Mouse (Mus musculus) small intestine, adult 2 months (tissue): ENCODE data around the gene Cib1. TPM values are rescaled to one million over a fixed set of nuclear protein-coding genes. Genes with fewer than 3 reads are reported as not detected.

Experiments
- H3K27ac ChIP-seq: fragments of 200-500 bp; 2 replicates; pipeline ENCODE4 v1.5.1; 2012; ENCODE audit warnings: low read depth, low read length, control low read depth, inconsistent platforms; ENCODE audit not compliant: insufficient read depth
- H3K27me3 ChIP-seq: fragments of 200-500 bp; 2 replicates; pipeline ENCODE4 v1.6.1; 2012; ENCODE audit warnings: mild to moderate bottlenecking, moderate library complexity, low read length, inconsistent platforms; ENCODE audit not compliant: control insufficient read depth, insufficient read depth
- H3K36me3 ChIP-seq: fragments of 200-500 bp; 2 replicates; pipeline ENCODE4 v1.6.1; 2012; ENCODE audit warnings: mild to moderate bottlenecking, low read length, control low read depth, inconsistent platforms; ENCODE audit not compliant: control insufficient read depth, insufficient read depth
- H3K4me1 ChIP-seq: fragments of 200-500 bp; 2 replicates; pipeline ENCODE4 v1.6.1; 2012; ENCODE audit warnings: low read length, inconsistent platforms, mixed read lengths; ENCODE audit not compliant: control insufficient read depth, insufficient read depth, insufficient read length
- H3K4me3 ChIP-seq: fragments of 200-500 bp; 2 replicates; pipeline ENCODE4 v1.5.1; 2012; ENCODE audit warnings: low read depth, mild to moderate bottlenecking, control low read depth, inconsistent platforms, low read length, moderate library complexity
- CTCF ChIP-seq: fragments of 200-500 bp; IDR thresholded peaks from 2 replicates; pipeline ENCODE4 v1.5.1; 2012; ENCODE audit warnings: low read depth, mild to moderate bottlenecking, control low read depth, inconsistent platforms, low read length, moderate library complexity, mixed read lengths; ENCODE audit not compliant: insufficient replicate concordance, insufficient read length; ENCODE audit errors: extremely low read depth
- POLR2A ChIP-seq: fragments of 200-500 bp; IDR thresholded peaks from 2 replicates; pipeline ENCODE4 v1.6.1; 2012; ENCODE audit warnings: low read depth, mild to moderate bottlenecking, control low read depth, inconsistent platforms, low read length, moderate library complexity
- WGBS: fragments of 180-500 bp; shearing (Covaris S2); methylation state at CpG from one replicate; pipeline ENCODE4 v1.1.7; 2018; 5-methylcytosine and 5-hydroxymethylcytosine counted together
- polyA plus RNA-seq: library from polyadenylated mRNA; depleted of rRNA; stranded (reverse); fragments of >200 nt; gene quantifications from 2 replicates; pipeline ENCODE4 v1.2.3, GENCODE M21; 2012

Gene Cib1
- polyA plus RNA-seq, 1 experiment, result 530 TPM

- no peak overlapping the region for H3K4me3 ChIP-seq
- peaks cover 59% of the 10 kb centered on the region for H3K4me1 ChIP-seq
- no peaks in the 10 kb centered on the region for H3K27me3 ChIP-seq
- 80% methylated on average over 5 of the region's 5 CpGs for WGBS
- peak overlapping the region; percentile 5; the same call in 1 of the 2 replicates for H3K27ac ChIP-seq
- no peak for TF ChIP-seq POLR2A
- no peak for TF ChIP-seq CTCF
- H3K36me3 ChIP-seq, result peaks cover 33% of the 10 kb centered on the region
Measured at GRCm38 (mm10) chr7:80202961-80203360, 29.7 kb downstream of the Cib1 start.

- WGBS, result 83% methylated on average over 15 of the region's 15 CpGs
Measured at GRCm38 (mm10) chr7:80201888-80202540, 30.6 kb downstream of the Cib1 start.

GRCm38 (mm10) chr7:80200963-80201539, 31.6 kb downstream of the Cib1 start:
- TF ChIP-seq CTCF (no peak), POLR2A (no peak)
- Histone ChIP-seq H3K27me3 (no peaks in the 10 kb centered on the region), H3K4me3 (peak overlapping the region; percentile 2; the same call in 1 of the 2 replicates), H3K4me1 (peaks cover 48% of the 10 kb centered on the region), H3K27ac (no peak overlapping the region), H3K36me3 (peaks cover 33% of the 10 kb centered on the region)
- 82% methylated on average over 5 of the region's 5 CpGs for WGBS

More at GRCm38 (mm10) chr7:80201888-80202540, 30.6 kb downstream of the Cib1 start:
- Histone ChIP-seq H3K27ac (no peak overlapping the region), H3K4me3 (no peak overlapping the region), H3K27me3 (no peaks in the 10 kb centered on the region), H3K4me1 (peaks cover 57% of the 10 kb centered on the region), H3K36me3 (peaks cover 33% of the 10 kb centered on the region)
- TF ChIP-seq CTCF, result no peak
- no peak for TF ChIP-seq POLR2A

- Histone ChIP-seq H3K27ac (no peak overlapping the region), H3K27me3 (no peaks in the 10 kb centered on the region), H3K4me1 (peaks cover 43% of the 10 kb centered on the region), H3K4me3 (peak overlapping the region; percentile 7; the same call in 1 of the 2 replicates), H3K36me3 (peaks cover 33% of the 10 kb centered on the region)
- TF ChIP-seq POLR2A, result no peak
- TF ChIP-seq CTCF, result no peak
- 84% methylated on average over 6 of the region's 6 CpGs for WGBS
Measured at GRCm38 (mm10) chr7:80200588-80200945, 32.0 kb downstream of the Cib1 start.

- TF ChIP-seq CTCF, result no peak
- TF ChIP-seq POLR2A, result no peak
- Histone ChIP-seq H3K4me1 (peaks cover 42% of the 10 kb centered on the region), H3K4me3 (peak overlapping the region; percentile 7), H3K27ac (no peak overlapping the region), H3K27me3 (no peaks in the 10 kb centered on the region), H3K36me3 (peaks cover 33% of the 10 kb centered on the region)
- WGBS, result 69% methylated on average over 11 of the region's 11 CpGs
Measured at GRCm38 (mm10) chr7:80199851-80200587, 32.6 kb downstream of the Cib1 start.

- 22% methylated on average over 6 of the region's 6 CpGs for WGBS
- peaks cover 42% of the 10 kb centered on the region for H3K4me1 ChIP-seq
- H3K27ac ChIP-seq, result peak overlapping the region; percentile 59
- no peaks in the 10 kb centered on the region for H3K27me3 ChIP-seq
- TF ChIP-seq CTCF (no peak), POLR2A (no peak)
- H3K36me3 ChIP-seq, result peaks cover 33% of the 10 kb centered on the region
- H3K4me3 ChIP-seq, result peak overlapping the region; percentile 81
Measured at GRCm38 (mm10) chr7:80199286-80199685, 33.3 kb downstream of the Cib1 start.

- peak overlapping the region; percentile 81 for H3K4me3 ChIP-seq
- H3K4me1 ChIP-seq, result peaks cover 44% of the 10 kb centered on the region
- H3K27ac ChIP-seq, result peak overlapping the region; percentile 59
- H3K36me3 ChIP-seq, result peaks cover 36% of the 10 kb centered on the region
- WGBS, result 3% methylated on average over 11 of the region's 11 CpGs
- TF ChIP-seq CTCF (no peak), POLR2A (no peak)
- H3K27me3 ChIP-seq, result no peaks in the 10 kb centered on the region
Measured at GRCm38 (mm10) chr7:80198863-80199262, 33.8 kb downstream of the Cib1 start.
